Mouse (Mus musculus) cerebellum, adult 9-10 months (tissue): ENCODE measurements around the gene Krt88.

Source experiments
- DNase-seq: peaks from one replicate; pipeline ENCODE4 v3.0.0; 2022

Krt88 gene

DNA sequence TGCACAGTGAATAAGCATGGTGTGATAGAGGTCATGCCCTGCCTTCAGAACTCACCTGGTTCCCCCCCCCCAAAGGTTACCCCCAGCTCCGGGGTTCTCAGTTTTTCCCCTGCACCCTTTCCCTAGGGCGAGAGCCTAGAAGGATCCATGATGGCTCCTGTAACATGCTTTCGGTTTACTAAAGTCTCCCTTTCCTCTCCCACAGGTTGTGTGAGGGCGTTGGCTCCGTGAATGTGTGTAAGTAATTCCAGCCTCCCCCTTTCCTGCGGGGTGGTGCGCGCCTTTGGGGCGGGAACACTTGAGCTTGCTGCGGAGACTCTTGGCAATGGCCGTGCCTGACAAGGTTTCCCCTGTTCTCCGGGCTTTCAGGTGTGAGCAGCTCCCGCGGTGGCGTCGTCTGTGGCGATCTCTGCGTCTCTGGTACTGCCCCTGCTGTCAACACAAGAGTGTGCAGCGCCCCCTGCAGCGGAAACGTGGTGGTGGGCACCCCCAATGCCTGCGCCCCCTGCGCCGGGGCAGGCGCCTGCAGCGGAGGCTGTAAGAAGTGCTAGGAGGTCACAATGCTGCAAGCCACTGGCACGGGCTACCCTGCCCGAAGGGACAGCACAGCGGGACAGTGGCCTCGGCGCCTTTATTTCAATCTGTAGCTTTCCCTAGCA is 31.6 kb downstream of the Krt88 start:
- peak; percentile 14 for DNase-seq

DNA sequence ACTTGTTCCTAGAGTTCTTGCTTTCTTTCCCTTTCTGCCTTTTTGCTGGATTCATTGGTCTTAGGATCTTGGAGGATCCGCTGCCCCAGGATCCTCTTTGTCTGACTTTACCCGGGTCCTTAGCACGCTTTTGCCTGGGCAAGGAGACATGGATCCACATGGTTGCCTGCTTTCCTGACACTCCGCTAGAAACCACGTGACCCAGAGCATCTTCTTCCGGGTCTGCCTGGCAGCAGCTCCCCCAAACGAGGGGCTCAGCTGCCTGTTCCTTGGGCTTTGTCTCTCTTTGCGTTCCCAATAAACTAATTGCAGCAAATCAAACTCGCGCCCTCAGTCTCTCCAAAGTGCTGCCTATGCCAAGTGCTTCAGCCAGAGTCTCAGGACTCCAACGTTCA is 32.1 kb downstream of the Krt88 start:
- DNase-seq = no peak

DNA sequence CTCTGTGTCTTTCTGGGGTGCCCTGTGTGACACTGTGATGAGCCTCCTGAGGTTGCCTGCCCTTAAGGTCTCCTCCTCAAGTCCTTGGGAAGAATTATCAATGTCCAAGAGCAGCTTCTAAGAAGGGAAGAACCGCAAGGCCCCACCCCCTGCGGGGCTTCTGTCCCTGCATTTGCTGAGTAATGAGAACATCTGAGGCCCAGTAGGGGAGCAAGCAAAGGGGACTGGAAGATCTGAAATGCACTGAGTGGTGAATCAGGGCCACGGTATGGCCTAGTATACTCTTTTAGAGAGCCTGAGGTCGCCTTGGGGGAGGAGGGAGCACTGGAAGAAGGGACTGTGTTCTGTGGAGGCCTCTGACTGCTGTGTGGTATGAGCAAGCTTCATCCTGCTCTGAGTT is 34.5 kb downstream of the Krt88 start:
- DNase-seq = no peak

DNA sequence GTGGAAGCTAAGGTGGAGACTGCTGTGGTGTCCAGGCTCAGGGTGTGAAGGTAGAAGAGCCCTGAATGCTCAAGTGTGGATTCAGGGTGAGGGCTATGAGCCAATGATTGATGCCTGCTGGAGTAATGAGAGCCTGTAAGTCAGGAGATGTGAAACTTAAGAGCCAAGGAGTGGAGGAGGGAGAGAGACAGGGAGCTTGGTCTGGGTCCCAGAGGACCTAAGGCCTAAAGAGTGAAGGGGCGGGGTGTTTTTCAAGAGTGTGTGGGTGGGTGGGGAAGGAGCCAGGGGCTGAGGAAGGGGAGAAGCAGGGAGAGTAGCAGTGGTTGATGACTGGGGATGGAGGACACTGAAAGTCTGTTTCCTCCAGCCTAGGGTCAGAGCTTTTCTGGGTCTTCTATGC is 36.1 kb downstream of the Krt88 start:
- no peak for DNase-seq

DNA sequence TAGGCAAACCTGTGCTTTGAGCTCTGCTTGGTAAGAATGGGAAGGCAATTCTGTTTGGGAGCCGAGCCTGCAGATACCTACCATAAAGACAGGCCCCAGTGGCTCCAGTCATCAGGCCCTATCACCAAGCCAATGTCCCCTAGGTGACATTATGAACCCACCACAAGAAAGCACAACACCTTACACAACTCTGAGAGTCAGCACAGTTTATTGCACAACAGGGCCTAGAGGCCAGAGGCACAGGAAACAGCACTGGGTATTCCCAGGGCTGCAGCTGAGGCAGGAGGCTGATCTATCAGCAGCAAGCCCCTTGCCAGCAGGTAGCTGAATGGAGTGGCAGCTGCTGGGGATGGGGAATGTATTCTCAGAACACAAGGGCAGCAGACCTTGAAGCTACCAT is 37.4 kb downstream of the Krt88 start:
- no peak for DNase-seq

DNA sequence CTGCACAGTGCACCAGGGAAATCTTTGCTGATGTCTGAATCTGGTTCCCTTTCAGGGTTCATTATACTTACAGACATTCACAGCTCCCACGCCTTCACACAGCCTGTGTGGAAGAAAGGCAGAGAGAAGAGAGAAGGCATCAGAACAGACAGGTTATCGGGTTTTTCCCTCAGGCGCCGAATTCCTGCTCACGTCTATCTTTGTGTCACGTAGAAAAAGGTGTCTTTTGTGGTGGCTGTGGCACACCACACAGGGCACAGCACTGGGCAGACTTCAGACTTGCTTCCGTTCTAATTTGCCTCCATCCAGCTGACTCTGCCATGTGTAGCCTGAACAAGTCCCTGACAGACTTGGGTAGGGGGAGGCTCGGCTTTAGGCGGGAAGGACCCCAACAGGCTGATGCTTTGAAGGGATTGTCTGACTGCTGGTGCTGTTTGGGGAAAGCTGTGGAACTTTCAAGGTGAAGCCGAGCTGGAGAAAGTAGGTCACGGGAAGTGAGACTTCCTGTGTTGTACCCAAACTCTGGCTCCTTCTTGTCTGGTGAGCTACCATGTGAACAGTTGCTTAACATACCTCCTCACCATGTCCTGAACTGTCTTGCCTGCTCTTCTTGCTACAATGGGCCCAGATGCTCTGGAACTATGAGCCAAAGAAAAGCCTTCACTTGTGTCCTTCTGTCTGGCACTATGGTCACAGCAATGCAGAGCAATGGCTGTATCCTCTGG is 38.5 kb downstream of the Krt88 start:
- no peak for DNase-seq

DNA sequence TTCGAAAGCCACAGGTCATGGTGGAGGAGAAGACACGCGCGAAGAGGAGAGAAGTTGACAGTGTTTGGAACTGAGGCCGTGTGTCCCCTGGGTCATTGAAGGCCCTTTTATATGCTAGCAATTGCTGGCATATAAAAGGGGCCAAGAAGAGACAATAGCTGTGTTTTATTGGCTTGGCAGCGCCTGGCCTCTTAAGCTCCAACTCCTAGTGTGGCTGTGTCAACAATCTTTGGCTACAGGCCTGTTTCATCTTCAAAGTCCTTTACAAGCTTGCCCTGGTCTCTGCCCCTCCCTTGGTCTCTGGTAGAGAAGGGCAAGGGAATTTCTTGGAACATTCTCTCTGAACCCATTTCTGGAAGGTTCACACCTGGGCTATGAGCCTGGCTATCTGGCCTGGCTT is 43.9 kb downstream of the Krt88 start, which contains the start of gene Krt83:
Gene Krt83, minus strand, starts transcription at position 82 of the 400 bp plus-strand sequence.
- no peak for DNase-seq

DNA sequence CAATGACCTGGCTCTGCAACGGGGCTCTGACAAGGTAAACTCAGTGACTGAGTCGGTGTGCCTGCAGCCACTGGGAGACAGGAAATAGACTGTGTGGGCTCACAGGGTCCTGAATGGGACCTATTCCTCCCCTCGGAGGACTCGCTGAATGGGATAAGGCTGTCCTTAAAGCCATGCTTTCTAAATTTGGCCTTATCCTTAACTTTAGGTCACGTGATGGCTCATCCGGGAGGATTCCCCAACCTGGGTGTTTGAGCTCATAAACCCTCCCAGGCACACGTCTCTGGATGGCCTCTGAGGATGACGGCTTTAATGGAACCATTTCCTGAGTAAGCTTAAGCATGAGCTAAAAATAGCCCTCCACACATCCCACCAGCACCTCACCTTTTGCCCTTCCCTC is 45.2 kb downstream of the Krt88 start:
- DNase-seq = no peak

DNA sequence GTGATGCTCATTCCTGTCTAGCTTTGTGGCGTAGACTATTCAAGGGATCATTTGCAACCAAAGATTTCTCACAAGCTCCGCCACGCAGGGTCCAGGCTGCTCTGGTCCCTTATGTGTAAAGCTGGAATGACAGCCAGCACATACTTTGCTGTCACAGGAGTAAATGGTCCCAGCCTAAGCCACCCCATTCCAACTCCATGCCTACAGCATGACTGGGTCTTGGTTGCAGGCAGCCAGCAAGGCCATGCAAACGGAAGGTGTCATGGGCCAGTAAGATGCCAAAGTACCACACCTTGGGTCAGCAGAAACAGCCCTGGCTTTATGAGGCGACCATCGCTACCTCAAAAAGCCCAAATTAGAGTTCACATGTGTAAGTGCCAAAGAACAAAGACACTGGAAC is 46.2 kb downstream of the Krt88 start:
- DNase-seq = no peak

DNA sequence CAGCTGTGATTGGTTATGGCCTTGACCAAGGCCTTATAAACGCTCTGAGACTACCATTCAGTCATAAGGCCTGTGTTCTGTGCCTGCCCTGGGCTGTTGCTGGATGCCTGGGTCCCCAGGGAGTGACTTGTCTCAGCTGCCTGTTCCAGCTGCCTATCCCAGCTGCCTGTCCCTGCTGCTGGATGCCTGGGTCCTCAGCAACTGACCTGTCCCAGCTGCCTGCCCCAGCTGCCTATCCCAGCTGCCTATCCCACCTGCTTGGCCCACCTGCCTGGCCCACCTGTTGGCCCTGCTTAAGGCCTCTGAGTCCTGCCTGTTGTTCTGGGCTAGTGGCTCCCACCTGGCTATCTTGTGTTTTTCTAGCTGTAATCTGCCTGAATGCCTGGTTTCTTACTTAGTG is 46.7 kb downstream of the Krt88 start:
- no peak for DNase-seq

DNA sequence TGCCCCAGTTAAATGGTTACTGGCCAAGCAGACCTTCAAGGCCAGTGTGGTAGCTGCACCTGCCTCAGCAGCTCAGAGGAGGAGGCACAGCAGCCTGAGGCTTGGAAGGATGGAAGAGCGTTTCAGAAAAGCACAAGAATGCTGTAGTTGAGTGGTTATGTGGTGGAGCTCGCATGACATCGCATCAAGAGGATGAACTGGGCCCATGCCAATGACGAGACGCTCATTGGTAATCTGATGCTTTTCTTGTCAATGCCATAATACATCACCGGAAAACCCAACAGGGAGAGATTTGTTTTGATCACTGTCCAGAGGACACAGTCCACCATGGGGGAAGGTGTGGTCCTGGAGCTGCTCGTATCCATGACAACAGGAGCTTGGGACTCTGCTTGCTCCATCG is 47.7 kb downstream of the Krt88 start:
- no peak for DNase-seq

DNA sequence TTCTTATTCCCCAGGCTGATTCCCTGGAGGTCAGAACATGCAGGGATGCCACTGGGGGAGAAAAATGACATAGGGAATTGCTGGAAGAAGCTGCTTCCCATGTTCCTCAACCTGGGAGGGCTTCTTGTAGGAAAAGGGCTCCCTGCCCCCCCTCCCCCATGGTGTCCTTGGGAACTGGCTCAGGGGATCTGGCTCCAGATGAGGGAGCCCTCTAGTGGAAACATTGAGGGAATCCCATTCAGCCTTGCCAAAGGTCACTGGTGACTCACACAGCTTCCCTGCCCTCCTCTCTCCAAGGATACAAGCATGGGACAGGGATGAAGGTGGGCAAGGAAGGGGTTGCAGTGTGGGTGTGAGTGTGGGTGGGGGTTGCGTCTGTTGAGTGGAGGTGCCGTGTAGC is 49.6 kb downstream of the Krt88 start:
- no peak for DNase-seq
